Comparison of ENCODE assay signal across 8 mouse cellular contexts in the genomic region with DNA sequence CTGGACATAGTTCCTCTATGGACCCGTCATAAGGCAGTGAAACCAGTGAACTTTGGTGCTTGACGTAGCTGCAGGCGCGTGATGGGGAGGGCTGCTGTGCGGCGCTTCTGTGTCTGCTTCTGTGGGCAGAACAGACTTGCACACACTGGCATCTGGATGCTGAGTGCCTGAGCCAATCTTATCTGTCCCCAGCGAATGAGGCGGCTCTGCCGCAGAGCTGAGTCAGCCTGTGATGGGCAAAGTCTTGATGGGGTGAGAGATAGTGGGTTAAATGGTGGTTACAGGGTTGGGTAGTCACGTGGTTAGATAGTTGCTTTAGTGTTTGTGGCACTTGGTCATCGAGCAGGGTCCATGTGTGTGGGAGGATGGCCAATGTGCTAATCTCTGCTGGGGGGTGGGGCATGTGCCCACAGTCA. TPM values are rescaled to one million over a fixed set of nuclear protein-coding genes. Genes with fewer than 3 reads are reported as not detected.
DNase-seq lines count a peak whose midpoint lies in the region; ATAC-seq and TF ChIP-seq lines count a peak whose summit lies in the region.

No protein-coding gene starts in this region.

- H3K27me3 ChIP-seq in heart, postnatal 0 days (ENCODE audit: control insufficient read depth, insufficient read depth, low read length) = no peaks in the 10 kb centered on the region
- H3K27me3 ChIP-seq in stomach, embryonic 15.5 days (replicated peaks) = no peaks in the 10 kb centered on the region

- no peak for TF ChIP-seq EP300 in heart, postnatal 0 days (IDR thresholded peaks at IDR 0.05; ENCODE audit: low read depth)

- H3K27ac ChIP-seq in heart, postnatal 0 days (ENCODE audit: low read depth) = peak overlapping the region; percentile 100
- peak overlapping the region; percentile 100 for H3K27ac ChIP-seq in stomach, embryonic 15.5 days

- 0 out of 2 replicates have a peak overlapping the region, but pooled peaks have one; percentile 3 for H3K4me3 ChIP-seq in heart, postnatal 0 days (ENCODE audit: low read depth, low read length)
- H3K4me3 ChIP-seq in stomach, embryonic 15.5 days (replicated peaks) = no peak overlapping the region; the same call in 1 of the 2 replicates

- H3K9me3 ChIP-seq in heart, postnatal 0 days (replicated peaks; ENCODE audit: control insufficient read depth, low read length) = no peaks in the 10 kb centered on the region
- no peaks in the 10 kb centered on the region for H3K9me3 ChIP-seq in stomach, embryonic 15.5 days

- WGBS in heart, postnatal 0 days = 11% methylated on average over 11 of the region's 11 CpGs
- 48% methylated on average over 11 of the region's 11 CpGs for WGBS in stomach, embryonic 15.5 days

- DNase-seq in right cerebral cortex, adult 18-20 months = peak; percentile 82
- DNase-seq in right cerebral cortex, postnatal 4 days = no peak
- DNase-seq in heart, postnatal 0 days (ENCODE audit: low spot score) = peak; percentile 75
- DNase-seq in layer of hippocampus, adult 9-11 months = peak; percentile 94
- peak; percentile 76 for DNase-seq in lung, postnatal 25 days (ENCODE audit: low spot score)
- DNase-seq in ovary, postnatal 14 days (ENCODE audit: low spot score) = no peak

- peak overlapping the region; percentile 81 for H3K4me2 ChIP-seq in heart, postnatal 0 days (ENCODE audit: low read depth, low read length)
- H3K4me2 ChIP-seq in stomach, embryonic 15.5 days = peak overlapping the region; percentile 70

- peaks cover 39% of the 10 kb centered on the region for H3K4me1 ChIP-seq in heart, postnatal 0 days (ENCODE audit: control insufficient read depth, insufficient read depth)
- peaks cover 44% of the 10 kb centered on the region for H3K4me1 ChIP-seq in stomach, embryonic 15.5 days

- no peak for TF ChIP-seq CTCF in heart, postnatal 0 days (IDR thresholded peaks at IDR 0.05; ENCODE audit: low read depth)

- ATAC-seq in common myeloid progenitor, adult 5-6 weeks (replicated peaks; ENCODE audit: low read depth, poor library complexity, severe bottlenecking) = peak; percentile 36
- peak; percentile 3; the same call in 1 of the 2 replicates for ATAC-seq in heart, postnatal 0 days (ENCODE audit: insufficient read depth, low read depth)
- ATAC-seq in stomach, embryonic 15.5 days (ENCODE audit: insufficient read depth, low FRiP score, low read depth) = peak; percentile 12

- H3K36me3 ChIP-seq in heart, postnatal 0 days (replicated peaks; ENCODE audit: control insufficient read depth, insufficient read depth, low read length) = peaks cover 19% of the 10 kb centered on the region
- peaks cover 7% of the 10 kb centered on the region; the same call in 1 of the 2 replicates for H3K36me3 ChIP-seq in stomach, embryonic 15.5 days

- H3K9ac ChIP-seq in heart, postnatal 0 days (replicated peaks; ENCODE audit: low read depth, low read length) = peak overlapping the region; percentile 76; the same call in 1 of the 2 replicates
- H3K9ac ChIP-seq in stomach, embryonic 15.5 days = no peak overlapping the region

RNA-seq across cellular contexts. Expression of gene Zfp36, which starts 2.9 kb away (rescaled TPM):
- 82.7 and 90.0 TPM in 2 replicates for total RNA-seq in common myeloid progenitor, adult 5-6 weeks (2017)
- 10.8 and 19.2 TPM in 2 replicates for total RNA-seq in heart, postnatal 0 days (2014; rRNA removed; ENCODE audit: low replicate concordance)
- 12.5 and 13.6 TPM in 2 replicates for polyA plus RNA-seq in heart, postnatal 0 days (2015; fragmentation: Nextera tagmentation; extraction: Ambion mirVana)
- 20.2 and 21.4 TPM in 2 replicates for polyA plus RNA-seq in stomach, embryonic 15.5 days (2015; fragmentation: Nextera tagmentation; extraction: Ambion mirVana)

RNA-seq across cellular contexts. Expression of gene Med29, which starts 9.5 kb away (rescaled TPM):
- 16.6 and 21.3 TPM in 2 replicates for total RNA-seq in common myeloid progenitor, adult 5-6 weeks (2017)
- 42.1 and 51.4 TPM in 2 replicates for total RNA-seq in heart, postnatal 0 days (2014; rRNA removed; ENCODE audit: low replicate concordance)
- 44.1 and 45.8 TPM in 2 replicates for polyA plus RNA-seq in heart, postnatal 0 days (2015; fragmentation: Nextera tagmentation; extraction: Ambion mirVana)
- polyA plus RNA-seq in stomach, embryonic 15.5 days (2015; fragmentation: Nextera tagmentation; extraction: Ambion mirVana) = 44.8 and 47.4 TPM in 2 replicates

RNA-seq across cellular contexts. Expression of gene Paf1, which starts 9.8 kb away (rescaled TPM):
- 149 and 190 TPM in 2 replicates for total RNA-seq in common myeloid progenitor, adult 5-6 weeks (2017)
- total RNA-seq in heart, postnatal 0 days (2014; rRNA removed; ENCODE audit: low replicate concordance) = 29.8 and 66.1 TPM in 2 replicates
- polyA plus RNA-seq in heart, postnatal 0 days (2015; fragmentation: Nextera tagmentation; extraction: Ambion mirVana) = 54.2 and 56.5 TPM in 2 replicates
- polyA plus RNA-seq in stomach, embryonic 15.5 days (2015; fragmentation: Nextera tagmentation; extraction: Ambion mirVana) = 76.5 and 79.0 TPM in 2 replicates

RNA-seq across cellular contexts. Expression of gene Plekhg2, which starts 10.6 kb away (rescaled TPM):
- total RNA-seq in common myeloid progenitor, adult 5-6 weeks (2017) = 2.1 and 3.9 TPM in 2 replicates
- total RNA-seq in heart, postnatal 0 days (2014; rRNA removed; ENCODE audit: low replicate concordance) = 23.5 and 41.7 TPM in 2 replicates
- 11.8 and 13.7 TPM in 2 replicates for polyA plus RNA-seq in heart, postnatal 0 days (2015; fragmentation: Nextera tagmentation; extraction: Ambion mirVana)
- 48.4 and 52.3 TPM in 2 replicates for polyA plus RNA-seq in stomach, embryonic 15.5 days (2015; fragmentation: Nextera tagmentation; extraction: Ambion mirVana)

RNA-seq across cellular contexts. Expression of gene Rps16, which starts 32.5 kb away (rescaled TPM):
- total RNA-seq in common myeloid progenitor, adult 5-6 weeks (2017) = 960 and 1,032 TPM in 2 replicates
- 145 and 161 TPM in 2 replicates for total RNA-seq in heart, postnatal 0 days (2014; rRNA removed; ENCODE audit: low replicate concordance)
- 481 and 513 TPM in 2 replicates for polyA plus RNA-seq in heart, postnatal 0 days (2015; fragmentation: Nextera tagmentation; extraction: Ambion mirVana)
- polyA plus RNA-seq in stomach, embryonic 15.5 days (2015; fragmentation: Nextera tagmentation; extraction: Ambion mirVana) = 826 and 1,031 TPM in 2 replicates

Comparison
In these comparisons a context has a peak if more than half of its experiments do, and no peak if none do; other contexts are left out.
1. DNase-seq: peak in right cerebral cortex, adult 18-20 months (single experiment), heart, postnatal 0 days (single experiment), layer of hippocampus, adult 9-11 months (single experiment) and lung, postnatal 25 days (single experiment); none in right cerebral cortex, postnatal 4 days (single experiment) and ovary, postnatal 14 days (single experiment).
2. Peak in every context shown above with its lines, with median percentiles within 50 percentile points of each other: ATAC-seq.